Mouse (Mus musculus): ENCODE results near the gene Eef1akmt3. TPM values are rescaled to one million over a fixed set of nuclear protein-coding genes. Genes with fewer than 3 reads are reported as not detected.

Gene Eef1akmt3
- polyA plus RNA-seq, 1 experiment from 2014 or later, result 0.33 TPM

GRCm38 (mm10) chr10:126990313-126991056, 50.8 kb downstream of the Eef1akmt3 start:
- Histone ChIP-seq H3K4me1 (peaks cover 62% of the 10 kb centered on the region), H3K9me3 (no peaks in the 10 kb centered on the region), H3K36me3 (peaks cover 44% of the 10 kb centered on the region), H3K9ac (peak overlapping the region; percentile 69), H3K4me2 (peak overlapping the region; percentile 19; the same call in 1 of the 2 replicates), H3K27ac (replicated peaks) (peak overlapping the region; percentile 71), H3K27me3 (replicated peaks) (no peaks in the 10 kb centered on the region), H3K4me3 (no peak overlapping the region)
- 34% methylated on average over 7 of the region's 7 CpGs for WGBS
- ATAC-seq (ENCODE audit: extremely low read depth, insufficient number of reproducible peaks, low FRiP score, low TSS enrichment), result peak; percentile 47; the same call in 1 of the 2 replicates

- WGBS, result 32% methylated on average over 5 of the region's 5 CpGs
- H3K4me2 ChIP-seq, result peak overlapping the region; percentile 54
Measured at GRCm38 (mm10) chr10:126988513-126989165, 52.7 kb downstream of the Eef1akmt3 start.

GRCm38 (mm10) chr10:126987183-126988118, 53.9 kb downstream of the Eef1akmt3 start:
- Histone ChIP-seq H3K27me3 (replicated peaks) (no peaks in the 10 kb centered on the region), H3K9ac (peak overlapping the region; percentile 69), H3K27ac (replicated peaks) (peak overlapping the region; percentile 100), H3K9me3 (no peaks in the 10 kb centered on the region), H3K4me1 (peaks cover 92% of the 10 kb centered on the region), H3K36me3 (peaks cover 14% of the 10 kb centered on the region), H3K4me2 (peak overlapping the region; percentile 54), H3K4me3 (peak overlapping the region; percentile 17)
- 49% methylated on average over 8 of the region's 8 CpGs for WGBS
- no peak for ATAC-seq (ENCODE audit: extremely low read depth, insufficient number of reproducible peaks, low FRiP score, low TSS enrichment)

More at GRCm38 (mm10) chr10:126988513-126989165, 52.7 kb downstream of the Eef1akmt3 start:
- ATAC-seq (ENCODE audit: extremely low read depth, insufficient number of reproducible peaks, low FRiP score, low TSS enrichment), result no peak
- peak overlapping the region; percentile 100 for H3K27ac ChIP-seq (replicated peaks)
- peak overlapping the region; percentile 68 for H3K9ac ChIP-seq
- H3K27me3 ChIP-seq (replicated peaks), result no peaks in the 10 kb centered on the region
- H3K4me1 ChIP-seq, result peaks cover 80% of the 10 kb centered on the region
- H3K9me3 ChIP-seq, result no peaks in the 10 kb centered on the region
- H3K36me3 ChIP-seq, result peaks cover 26% of the 10 kb centered on the region
- peak overlapping the region; percentile 3; the same call in 1 of the 2 replicates for H3K4me3 ChIP-seq

- Histone ChIP-seq H3K4me3 (peak overlapping the region; percentile 17), H3K27me3 (replicated peaks) (no peaks in the 10 kb centered on the region), H3K9me3 (no peaks in the 10 kb centered on the region), H3K9ac (peak overlapping the region; percentile 69), H3K4me1 (peaks cover 100% of the 10 kb centered on the region), H3K36me3 (peaks cover 5% of the 10 kb centered on the region), H3K4me2 (peak overlapping the region; percentile 54), H3K27ac (replicated peaks) (peak overlapping the region; percentile 100)
- 32% methylated on average over 4 of the region's 4 CpGs for WGBS
- peak; percentile 38; the same call in 1 of the 2 replicates for ATAC-seq (ENCODE audit: extremely low read depth, insufficient number of reproducible peaks, low FRiP score, low TSS enrichment)
Measured at GRCm38 (mm10) chr10:126986541-126986961, 54.8 kb downstream of the Eef1akmt3 start.

GRCm38 (mm10) chr10:126985579-126985978, 55.7 kb downstream of the Eef1akmt3 start:
- H3K4me2 ChIP-seq, result 0 out of 2 replicates have a peak overlapping the region, but pooled peaks have one; percentile 54

GRCm38 (mm10) chr10:126985127-126985526, 56.2 kb downstream of the Eef1akmt3 start:
- WGBS, result 75% methylated on average over 4 of the region's 4 CpGs
- Histone ChIP-seq H3K27me3 (replicated peaks) (no peaks in the 10 kb centered on the region), H3K9me3 (no peaks in the 10 kb centered on the region), H3K27ac (replicated peaks) (peak overlapping the region; percentile 100), H3K4me2 (peak overlapping the region; percentile 86), H3K9ac (peak overlapping the region; percentile 100), H3K36me3 (no peaks in the 10 kb centered on the region), H3K4me3 (peak overlapping the region; percentile 4; the same call in 1 of the 2 replicates), H3K4me1 (peaks cover 99% of the 10 kb centered on the region)
- no peak for ATAC-seq (ENCODE audit: extremely low read depth, insufficient number of reproducible peaks, low FRiP score, low TSS enrichment)

More at GRCm38 (mm10) chr10:126985579-126985978, 55.7 kb downstream of the Eef1akmt3 start:
- no peaks in the 10 kb centered on the region for H3K27me3 ChIP-seq (replicated peaks)
- peaks cover 100% of the 10 kb centered on the region for H3K4me1 ChIP-seq
- peak overlapping the region; percentile 100 for H3K27ac ChIP-seq (replicated peaks)
- no peaks in the 10 kb centered on the region for H3K9me3 ChIP-seq
- no peak overlapping the region for H3K4me3 ChIP-seq
- no peak for ATAC-seq (ENCODE audit: extremely low read depth, insufficient number of reproducible peaks, low FRiP score, low TSS enrichment)
- 86% methylated on average over 9 of the region's 9 CpGs for WGBS
- no peaks in the 10 kb centered on the region for H3K36me3 ChIP-seq
- peak overlapping the region; percentile 69 for H3K9ac ChIP-seq

- Histone ChIP-seq H3K36me3 (no peaks in the 10 kb centered on the region), H3K27ac (replicated peaks) (peak overlapping the region; percentile 100), H3K9ac (peak overlapping the region; percentile 100), H3K4me3 (peak overlapping the region; percentile 97), H3K4me1 (peaks cover 92% of the 10 kb centered on the region), H3K9me3 (no peaks in the 10 kb centered on the region), H3K27me3 (replicated peaks) (no peaks in the 10 kb centered on the region), H3K4me2 (peak overlapping the region; percentile 86)
- ATAC-seq (ENCODE audit: extremely low read depth, insufficient number of reproducible peaks, low FRiP score, low TSS enrichment), result no peak
- WGBS, result 14% methylated on average over 5 of the region's 5 CpGs
Measured at GRCm38 (mm10) chr10:126984189-126985004, 56.9 kb downstream of the Eef1akmt3 start.

- H3K27ac ChIP-seq (replicated peaks), result peak overlapping the region; percentile 100
- 25% methylated on average over 14 of the region's 14 CpGs for WGBS
- H3K9me3 ChIP-seq, result no peaks in the 10 kb centered on the region
- H3K9ac ChIP-seq, result peak overlapping the region; percentile 100
- H3K4me1 ChIP-seq, result peaks cover 81% of the 10 kb centered on the region
- H3K4me3 ChIP-seq, result peak overlapping the region; percentile 97
- no peak for ATAC-seq (ENCODE audit: extremely low read depth, insufficient number of reproducible peaks, low FRiP score, low TSS enrichment)
- H3K4me2 ChIP-seq, result peak overlapping the region; percentile 86
- no peaks in the 10 kb centered on the region for H3K36me3 ChIP-seq
- no peaks in the 10 kb centered on the region for H3K27me3 ChIP-seq (replicated peaks)
Measured at GRCm38 (mm10) chr10:126983193-126983725, 58.1 kb downstream of the Eef1akmt3 start.

GRCm38 (mm10) chr10:126981746-126982145, 59.6 kb downstream of the Eef1akmt3 start:
- Histone ChIP-seq H3K27ac (replicated peaks) (peak overlapping the region; percentile 100), H3K4me2 (peak overlapping the region; percentile 86), H3K4me1 (peaks cover 73% of the 10 kb centered on the region), H3K9me3 (no peaks in the 10 kb centered on the region), H3K4me3 (peak overlapping the region; percentile 97), H3K27me3 (replicated peaks) (no peaks in the 10 kb centered on the region), H3K36me3 (no peaks in the 10 kb centered on the region), H3K9ac (peak overlapping the region; percentile 100)
- no peak for ATAC-seq (ENCODE audit: extremely low read depth, insufficient number of reproducible peaks, low FRiP score, low TSS enrichment)
- WGBS, result 51% methylated on average over 3 of the region's 3 CpGs

Measured in heart, embryonic 13.5 days (tissue).